Mouse (Mus musculus): ENCODE results near the gene Usp27x. TPM values are rescaled to one million over a fixed set of nuclear protein-coding genes. Genes with fewer than 3 reads are reported as not detected.
A peak's percentile ranks its signal among the peaks of the same experiment; 100 is the strongest.

The Usp27x gene
- under 1 TPM; 0.23 to 0.57 TPM for total RNA-seq (2021)
- long read RNA-seq, experiment 1, partial matches to known transcripts: 0 of 2 reads
- long read RNA-seq, experiment 1, other reads (novel, unspliced or antisense): 0 of 2 reads
- long read RNA-seq, experiment 2, partial matches to known transcripts: 0 of 1 reads
- long read RNA-seq, experiment 2, other reads (novel, unspliced or antisense): 0 of 1 reads

DNA sequence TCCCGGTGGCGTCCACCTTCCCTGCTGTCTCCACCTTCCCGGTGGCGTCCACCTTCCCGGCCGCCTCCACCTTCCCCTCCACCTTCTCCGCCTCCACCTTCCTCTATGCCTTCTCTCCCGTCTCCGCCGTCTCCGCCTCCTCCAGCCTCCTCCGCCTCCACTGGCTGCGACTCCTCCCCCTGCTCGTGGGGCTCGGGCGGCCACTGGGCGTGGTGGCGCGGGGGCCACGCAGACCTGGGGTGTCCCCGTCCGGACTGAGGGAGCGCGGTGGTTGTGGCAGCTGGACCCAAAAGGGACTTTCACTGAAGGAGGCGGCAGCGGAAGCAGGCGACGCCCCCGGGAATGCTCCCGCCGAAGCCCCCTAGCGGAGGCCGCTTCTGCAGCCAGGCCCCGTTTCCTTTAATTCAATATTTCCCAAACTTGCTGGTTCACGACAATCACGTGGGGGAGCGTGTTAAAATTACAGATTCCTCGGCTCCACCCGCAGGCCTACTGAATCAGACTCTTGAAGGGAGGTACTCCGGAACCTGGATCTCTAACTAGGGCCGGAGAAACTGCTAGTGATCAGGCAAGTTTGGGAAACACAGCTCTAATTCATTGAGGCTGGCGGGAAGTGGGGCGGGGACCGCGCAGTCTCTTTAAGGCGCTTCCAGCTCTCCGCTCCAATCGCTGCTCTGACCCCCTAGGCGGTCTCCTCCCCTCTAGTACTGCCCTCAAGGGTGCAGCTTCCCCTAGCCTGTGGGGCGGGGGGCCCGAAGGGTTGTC, at the start of gene Usp27x:
Gene Usp27x (minus strand): TSS at position 115 of the 765 bp plus-strand sequence.
- DNase-seq: peak; percentile 77 to 85

- DNase-seq: peak; percentile 68 to 83
These were observed 47.1 kb upstream of the Usp27x start for GRCm38 (mm10) chrX:7422691-7423111.

- DNase-seq: no peak
These were observed 46.5 kb upstream of the Usp27x start for GRCm38 (mm10) chrX:7422166-7422565.

GRCm38 (mm10) chrX:7421016-7421415, 45.4 kb upstream of the Usp27x start:
- peak; percentile 74 to 78 for DNase-seq

GRCm38 (mm10) chrX:7416178-7416871, 40.7 kb upstream of the Usp27x start:
- DNase-seq: peak; percentile 44 to 49

DNA sequence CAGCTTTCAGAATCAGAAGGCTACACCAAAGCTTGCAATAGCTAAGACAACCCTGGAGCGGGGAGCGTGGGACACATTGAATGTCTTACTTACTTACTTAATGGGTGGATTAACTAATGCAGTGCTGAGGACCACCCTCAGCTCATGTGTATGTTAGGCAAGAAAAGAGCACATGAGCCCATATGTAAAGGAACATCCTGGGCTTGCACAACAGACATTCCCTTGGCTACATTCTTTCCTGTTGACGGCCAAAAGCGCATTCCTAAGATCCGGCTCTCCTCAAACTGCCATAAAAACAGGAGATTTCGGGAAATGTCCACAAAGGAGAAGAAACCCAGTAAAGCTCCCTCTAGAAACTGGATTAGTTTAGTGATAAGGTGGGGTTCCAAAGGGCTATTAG, 39.7 kb upstream of the Usp27x start:
- DNase-seq: no peak

- DNase-seq: no peak
These were observed 36.8 kb upstream of the Usp27x start for GRCm38 (mm10) chrX:7412239-7413033.

- no peak for DNase-seq
These were observed 956 bp upstream of the Usp27x start for GRCm38 (mm10) chrX:7376586-7376985.

- no peak for DNase-seq
These were observed 311 bp downstream of the Usp27x start for GRCm38 (mm10) chrX:7375322-7375715.

DNA sequence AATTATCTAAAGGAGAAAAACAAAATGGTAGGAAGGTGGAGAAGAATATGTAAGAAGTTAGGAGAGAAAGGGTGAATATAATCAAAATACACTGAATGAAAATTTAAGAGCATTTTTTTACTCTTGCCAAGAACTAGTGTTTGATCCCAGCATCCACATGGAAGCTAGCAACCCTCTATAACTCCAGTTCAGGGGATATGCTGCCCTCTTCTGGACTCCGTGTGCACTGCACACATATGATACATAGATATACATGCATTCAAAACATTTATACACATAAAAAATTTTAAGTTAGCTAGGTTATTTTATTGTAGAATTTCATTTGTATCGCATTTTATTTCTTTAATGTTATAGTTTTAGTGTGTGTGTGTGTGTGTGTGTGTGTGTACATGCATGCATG, 50.2 kb downstream of the Usp27x start:
- no peak for DNase-seq

GRCm38 (mm10) chrX:7322288-7322687, 53.3 kb downstream of the Usp27x start:
- DNase-seq: peak; percentile 45 to 68

Other genes starting within 250 kb of the Usp27x start
- 1 to 10 TPM; 2.1 to 2.4 TPM for gene Clcn5, start 56.5 kb downstream of the Usp27x start, total RNA-seq (2021)
- under 1 TPM in 1 of 2 experiments, not detected in 1; 0.28 TPM for gene Foxp3, start 197.8 kb upstream of the Usp27x start, total RNA-seq (2021)
- gene Ppp1r3f, start 198.5 kb upstream of the Usp27x start, total RNA-seq (2021): 1 to 10 TPM; 3.6 to 4.5 TPM
- 10 to 100 TPM; 10.5 to 12.5 TPM for gene Ccdc22, start 229.7 kb upstream of the Usp27x start, total RNA-seq (2021)
- gene Cacna1f, start 231.3 kb upstream of the Usp27x start, total RNA-seq (2021): not detected

Data from heart, adult 18-20 months (tissue).